Mouse (Mus musculus) c-Kit-positive CD71-positive TER-119-negative erythroid progenitor cells, embryonic 14.5 days (primary cell): Measurements from ENCODE around the gene Aldoart1.

Experiments used
- DNase-seq: peaks from one replicate; pipeline ENCODE4 v3.0.0-alpha.2; 2013; ENCODE audit warnings: low read depth

Gene Aldoart1

DNA sequence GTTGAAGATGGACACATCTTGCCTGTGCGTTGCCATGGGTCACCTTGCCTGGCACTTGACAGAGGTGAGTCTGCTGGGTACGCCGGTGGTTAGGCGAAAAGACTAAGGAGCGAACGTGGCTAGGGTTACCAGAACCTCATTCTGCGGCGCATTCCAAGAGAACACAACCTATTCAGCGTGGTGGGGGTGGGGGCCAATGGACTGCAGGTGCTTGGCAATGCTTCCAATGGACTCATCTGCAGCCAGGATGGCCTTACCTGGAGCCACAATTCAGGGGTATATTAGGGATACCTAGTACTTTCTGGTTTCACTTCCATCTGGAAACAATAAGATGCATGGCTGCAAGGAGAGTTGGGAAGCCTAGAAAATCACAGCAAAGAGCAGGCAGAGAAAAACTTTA lies at the start of gene Aldoart1:
Aldoart1 (minus strand) TSS at position 101 of the 400 bp plus-strand sequence.
- DNase-seq: no peak

DNA sequence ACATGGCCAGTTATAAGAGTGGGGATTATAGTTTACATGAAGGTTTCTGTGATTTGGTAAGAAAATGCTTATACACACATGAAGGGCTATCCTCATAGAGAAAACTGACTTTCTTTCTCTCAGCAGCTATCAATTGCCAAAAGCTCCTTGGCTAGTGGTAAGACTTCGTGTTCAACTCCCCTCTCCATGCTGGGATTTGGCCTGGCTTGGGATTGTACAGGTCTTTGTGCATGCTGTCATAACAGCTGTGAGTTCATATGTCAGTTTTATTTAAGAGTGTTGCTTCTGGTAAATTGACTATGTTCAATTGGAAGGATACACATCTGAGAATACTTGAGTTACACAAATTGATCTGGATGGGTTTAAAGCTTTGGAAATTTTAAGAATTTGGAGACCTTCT lies 49.1 kb upstream of the Aldoart1 start:
- DNase-seq: no peak

DNA sequence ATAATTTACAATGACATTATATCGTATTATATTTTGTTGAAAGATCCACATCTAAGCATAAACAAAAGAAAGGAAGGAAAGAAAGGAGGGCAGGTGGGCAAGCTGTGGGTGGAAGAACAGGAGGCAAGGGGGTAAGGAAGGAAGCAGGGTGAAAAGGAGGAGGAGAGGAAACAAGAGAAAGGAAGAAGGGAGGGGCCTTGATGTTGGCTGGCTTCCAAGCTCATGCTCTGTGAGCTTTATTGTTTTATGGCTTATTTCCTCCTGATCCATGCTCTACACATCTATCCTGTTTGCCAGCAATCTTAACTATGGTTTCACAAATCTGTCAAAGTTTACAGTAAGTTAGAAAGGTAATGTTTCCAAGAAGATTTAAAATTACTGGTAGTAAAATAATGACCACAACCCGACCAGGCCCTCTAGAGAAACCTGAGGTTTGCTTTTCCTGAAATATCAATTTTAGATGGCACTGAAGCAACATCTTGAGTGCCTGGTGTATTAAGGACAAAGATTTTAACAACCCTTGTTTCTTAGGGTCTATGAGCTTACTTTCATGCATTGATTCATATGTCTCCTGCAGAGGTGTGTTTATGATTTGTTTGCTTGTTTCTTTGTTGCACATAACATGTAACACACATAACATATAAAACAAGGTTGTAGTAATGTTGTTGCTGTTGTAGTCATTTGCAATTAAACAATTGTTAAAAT lies 13.1 kb upstream of the Aldoart1 start:
- no peak for DNase-seq

DNA sequence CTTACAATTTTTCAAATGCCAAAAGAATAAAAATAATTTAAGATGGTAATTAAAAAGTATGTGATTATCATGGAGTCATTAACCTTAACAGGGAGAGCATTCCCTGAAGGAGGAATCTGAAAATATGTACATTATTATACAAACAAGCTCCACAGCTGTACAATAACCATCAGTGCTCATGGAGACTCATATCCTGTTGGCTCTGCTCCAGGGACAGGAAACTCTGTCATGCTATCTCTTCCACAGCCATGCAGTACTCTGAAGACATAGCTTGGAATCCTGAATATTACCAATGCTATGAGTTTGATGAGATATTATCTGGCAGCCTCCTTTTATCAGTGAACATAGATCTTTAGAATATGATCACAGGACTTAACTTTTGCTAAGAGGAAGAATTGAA lies 8.2 kb downstream of the Aldoart1 start:
- no peak for DNase-seq

DNA sequence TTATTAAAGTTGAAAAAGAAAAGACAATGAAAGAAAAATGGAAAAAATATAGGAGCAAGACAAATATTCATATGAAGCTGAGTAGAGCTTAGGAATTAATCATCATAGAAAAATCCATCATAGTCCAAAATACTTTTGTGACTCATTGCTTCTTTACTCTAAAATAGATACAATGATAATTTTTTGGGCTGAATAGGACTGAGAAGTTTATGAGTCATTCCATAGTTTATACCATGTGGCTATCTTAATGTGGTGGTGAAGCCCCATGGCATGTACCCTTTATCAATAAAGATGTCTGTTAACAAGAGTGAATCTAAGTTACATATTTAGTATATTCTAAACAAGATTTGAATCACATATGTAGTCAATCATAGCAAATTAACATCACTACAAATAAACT lies 9.4 kb downstream of the Aldoart1 start:
- DNase-seq: no peak

DNA sequence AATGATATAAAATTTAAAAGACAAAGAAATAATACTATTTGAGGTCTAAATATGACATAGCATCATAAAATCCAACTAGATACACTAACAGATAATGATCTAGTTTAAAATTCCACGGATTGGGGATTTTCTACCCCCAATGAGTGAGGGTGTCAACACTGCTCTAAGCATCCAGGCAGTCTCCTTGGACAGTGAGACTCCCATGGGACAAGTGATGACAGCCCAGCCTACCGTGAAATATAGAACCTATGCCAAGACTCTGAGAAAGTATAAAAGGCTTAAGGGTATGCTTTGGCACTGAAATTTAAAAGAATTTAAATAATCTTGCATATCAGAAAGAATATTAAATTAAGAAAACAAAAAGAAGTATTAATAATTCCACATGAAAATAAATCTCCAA lies 16.0 kb downstream of the Aldoart1 start:
- DNase-seq: no peak

DNA sequence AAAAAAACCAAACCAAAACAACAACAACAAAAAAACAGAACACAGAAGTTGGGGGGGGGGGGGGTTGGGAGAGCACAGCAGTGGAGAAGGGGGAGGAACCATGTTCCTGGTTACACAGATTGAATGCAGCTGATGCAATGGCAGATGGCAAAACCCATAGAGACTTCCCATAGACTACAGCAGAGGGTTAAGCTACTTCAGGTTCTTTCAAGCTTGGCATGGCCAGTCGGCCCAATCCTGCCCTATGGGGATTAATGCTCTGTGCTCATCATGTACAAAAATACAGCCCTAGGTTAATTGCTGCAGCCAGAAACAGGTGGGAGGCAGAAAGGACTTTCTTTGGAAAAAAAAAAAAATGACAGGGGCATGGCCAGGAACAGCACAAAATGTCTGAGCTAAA lies 17.0 kb downstream of the Aldoart1 start:
- DNase-seq: no peak

DNA sequence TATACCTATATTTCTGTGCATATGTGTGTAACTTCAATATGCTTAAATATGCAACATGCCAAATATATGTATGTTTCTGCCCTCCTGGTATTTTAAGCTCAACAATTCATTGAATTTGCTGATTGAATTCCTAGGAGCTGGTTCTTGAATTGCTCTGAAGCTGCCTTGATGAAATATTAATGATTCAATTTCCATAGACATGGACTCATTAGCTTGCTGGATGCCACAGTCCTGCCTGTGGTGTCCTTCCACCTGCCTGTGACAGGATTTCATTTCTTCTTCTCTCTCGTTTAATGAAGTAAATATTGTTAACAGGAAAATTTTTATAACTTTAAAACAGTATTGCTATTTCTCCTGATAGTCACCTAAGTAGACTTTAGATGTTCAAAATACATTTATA lies 51.6 kb downstream of the Aldoart1 start:
- DNase-seq: no peak
